Mouse (Mus musculus): Measurements from ENCODE around the gene Mrps10. TPM values are rescaled to one million over a fixed set of nuclear protein-coding genes. Genes with fewer than 3 reads are reported as not detected.
A peak's percentile ranks its signal among the peaks of the same experiment; 100 is the strongest.
"Not testable (repeated sequence)": the region's sequence is repeated elsewhere in the genome, so short reads cannot be mapped to it uniquely, and the experiment has no call there.

The Mrps10 gene
- 10 to 100 TPM; 26.4 to 32.5 TPM for total RNA-seq (2021)

DNA sequence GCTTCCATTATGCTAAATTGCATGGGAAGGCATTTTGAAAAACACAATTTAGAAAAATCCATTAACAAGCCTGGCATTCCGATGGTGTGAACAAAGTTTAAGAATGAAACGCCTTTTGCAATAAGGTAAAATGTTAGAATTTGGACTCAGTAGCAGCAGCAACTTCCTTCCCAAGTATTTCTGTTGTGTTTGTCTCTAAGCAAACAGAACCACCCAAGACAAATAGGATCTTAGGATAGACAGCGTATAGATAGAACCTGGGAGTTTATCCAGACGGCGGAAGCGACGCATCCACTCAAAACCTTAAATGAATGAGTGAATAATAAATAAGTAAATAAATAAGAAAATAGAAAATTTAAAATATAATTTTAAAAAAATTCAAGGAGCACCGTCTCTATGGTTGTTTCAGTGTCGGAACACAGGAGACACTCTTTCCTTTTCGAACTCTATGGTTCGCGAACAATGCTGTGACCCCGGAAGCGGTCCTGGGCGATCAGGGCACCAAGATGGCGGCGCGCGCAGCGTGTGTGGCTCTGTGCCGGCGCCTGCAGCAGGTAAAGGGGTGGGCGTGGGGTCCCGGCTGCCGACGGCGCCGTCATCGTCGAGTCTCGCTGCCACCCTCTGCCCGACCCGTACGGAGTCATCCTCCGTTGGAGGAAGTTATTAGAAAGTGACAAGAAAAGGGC, at the start of gene Mrps10:
Gene Mrps10 (plus strand): TSS at position 487 of the 686 bp plus-strand sequence.
- peak; percentile 73 to 74 for DNase-seq (ENCODE audit: extremely low spot score in 1 of 2, low spot score in 1 of 2)

DNA sequence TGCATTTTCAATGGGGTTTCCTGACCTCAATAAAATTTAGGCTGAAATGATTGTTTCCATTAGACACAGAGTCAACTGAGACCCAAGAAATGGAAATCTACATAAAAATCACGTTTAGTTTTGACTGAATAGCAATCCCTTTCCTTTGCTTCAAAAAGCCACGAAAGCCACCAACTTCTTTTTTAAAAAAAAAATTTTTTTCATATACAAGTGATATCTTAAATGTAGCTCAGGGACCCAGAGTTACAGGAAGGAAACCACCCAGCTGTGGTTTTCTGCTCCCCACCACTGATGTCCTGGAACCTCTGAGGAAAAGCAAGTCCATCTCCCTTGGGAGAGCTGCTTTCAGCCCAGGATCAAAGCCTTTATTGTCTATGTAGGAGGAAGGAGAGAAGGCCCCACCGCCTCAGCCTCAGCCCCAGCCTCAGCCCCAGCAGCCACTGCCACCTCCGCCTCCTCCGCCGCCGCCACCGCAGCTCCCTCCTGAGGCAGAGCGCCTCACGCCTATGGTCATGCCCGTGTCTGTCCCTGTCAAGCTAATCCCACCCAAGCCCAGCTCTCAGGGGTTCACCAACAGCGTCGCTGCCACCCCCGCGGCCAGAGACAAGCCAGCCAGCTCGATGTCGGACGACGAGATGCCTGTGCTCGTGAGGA, 49.6 kb upstream of the Mrps10 start:
- DNase-seq (ENCODE audit: extremely low spot score in 1 of 2, low spot score in 1 of 2) = no peak

DNA sequence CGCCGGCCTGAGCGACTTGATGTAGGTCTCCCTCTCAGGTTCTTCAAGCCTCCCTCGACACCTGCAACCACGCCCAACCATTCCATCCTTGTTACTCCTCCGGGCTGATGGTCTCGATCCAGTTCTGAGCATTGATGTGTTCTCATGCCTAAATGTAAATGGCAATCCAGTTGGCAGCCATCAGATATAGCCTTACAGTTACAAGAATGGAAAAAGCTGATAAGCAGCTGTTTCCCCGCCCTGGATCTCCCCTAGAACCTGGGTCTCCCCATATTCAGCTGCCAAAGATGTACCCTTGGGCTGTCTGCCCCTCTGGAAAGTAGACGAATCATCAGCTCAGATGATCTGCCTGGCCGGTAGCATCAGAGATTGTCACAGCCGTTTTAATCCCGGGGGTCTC, 48.9 kb upstream of the Mrps10 start:
- no peak for DNase-seq (ENCODE audit: extremely low spot score in 1 of 2, low spot score in 1 of 2)

DNA sequence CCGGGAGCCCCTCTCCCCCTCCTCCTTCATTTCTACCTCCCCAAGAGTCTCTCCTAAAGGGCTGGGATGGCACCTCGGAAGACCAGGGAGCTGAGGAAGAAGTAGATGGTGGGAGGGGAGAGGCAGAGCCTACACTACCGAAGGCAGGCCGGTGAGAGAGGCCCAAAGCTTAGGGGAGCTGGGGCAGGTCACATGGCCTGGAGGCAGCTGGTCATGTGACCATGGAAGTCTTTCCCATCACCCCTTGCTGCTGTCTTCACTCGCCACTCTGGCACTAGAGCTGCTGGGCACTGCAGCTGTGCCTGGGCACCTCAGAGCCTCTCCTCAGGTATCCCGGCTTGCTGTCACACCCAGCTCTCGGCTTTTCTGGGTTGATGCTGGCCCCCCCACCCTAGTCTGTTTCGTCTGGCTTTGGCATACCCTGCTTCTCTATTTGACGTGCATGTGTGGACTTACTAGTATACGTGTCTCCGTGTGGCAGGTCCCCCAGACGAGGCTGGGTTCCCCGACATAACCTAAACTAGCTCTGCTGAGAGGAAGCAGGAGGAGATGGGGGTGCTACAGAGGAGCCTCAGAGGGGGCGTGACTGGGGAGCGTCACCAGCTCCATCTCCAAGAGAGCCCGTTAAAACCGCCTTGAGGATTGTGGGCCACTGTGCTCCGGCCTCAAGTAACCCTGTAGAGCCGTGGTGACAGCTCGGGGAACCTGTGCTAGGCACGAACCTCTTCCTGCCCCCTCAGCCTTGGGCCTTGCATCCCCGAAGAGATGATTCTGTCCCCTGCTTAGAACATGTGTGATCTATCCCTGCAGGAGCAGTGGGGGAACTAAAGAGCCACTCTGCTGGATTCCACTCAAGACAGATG, 46.3 kb upstream of the Mrps10 start:
- DNase-seq (ENCODE audit: extremely low spot score in 1 of 2, low spot score in 1 of 2) = no peak

DNA sequence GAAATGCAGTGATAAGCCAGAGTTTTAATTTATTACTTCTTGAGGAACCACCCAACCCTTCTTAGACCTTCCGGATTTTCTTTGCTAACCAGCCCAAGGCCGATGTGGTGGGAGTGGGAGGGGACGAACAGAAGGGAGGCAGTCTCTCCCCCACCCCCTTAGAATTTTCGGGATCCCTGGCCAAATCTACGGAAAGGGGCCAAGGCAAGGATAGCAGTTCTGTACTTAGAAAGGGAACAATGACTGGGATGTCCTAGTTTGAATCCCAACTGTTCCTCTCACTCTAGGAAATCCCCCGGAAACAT, 45.7 kb upstream of the Mrps10 start:
- no peak for DNase-seq (ENCODE audit: extremely low spot score in 1 of 2, low spot score in 1 of 2)

DNA sequence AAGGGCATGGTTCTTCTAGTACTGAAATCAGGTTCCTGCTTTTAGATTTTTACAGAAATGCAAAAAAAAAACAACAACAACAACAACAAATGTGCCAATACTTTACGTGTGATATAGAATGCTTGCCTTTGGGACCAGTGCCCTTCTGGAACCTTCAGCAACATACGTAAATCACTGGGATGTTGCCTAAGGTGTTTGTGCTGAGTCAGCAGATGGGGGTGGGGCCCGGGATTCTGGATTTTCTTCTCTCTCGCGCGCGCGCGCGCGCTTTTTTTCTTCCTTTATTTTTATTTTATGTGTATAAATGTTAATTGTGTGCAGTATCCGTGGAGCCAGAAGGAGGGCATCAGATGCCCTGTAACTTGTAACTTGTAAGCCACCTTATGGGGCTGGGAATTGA, 41.1 kb upstream of the Mrps10 start:
- DNase-seq (ENCODE audit: extremely low spot score in 1 of 2, low spot score in 1 of 2) = no peak

DNA sequence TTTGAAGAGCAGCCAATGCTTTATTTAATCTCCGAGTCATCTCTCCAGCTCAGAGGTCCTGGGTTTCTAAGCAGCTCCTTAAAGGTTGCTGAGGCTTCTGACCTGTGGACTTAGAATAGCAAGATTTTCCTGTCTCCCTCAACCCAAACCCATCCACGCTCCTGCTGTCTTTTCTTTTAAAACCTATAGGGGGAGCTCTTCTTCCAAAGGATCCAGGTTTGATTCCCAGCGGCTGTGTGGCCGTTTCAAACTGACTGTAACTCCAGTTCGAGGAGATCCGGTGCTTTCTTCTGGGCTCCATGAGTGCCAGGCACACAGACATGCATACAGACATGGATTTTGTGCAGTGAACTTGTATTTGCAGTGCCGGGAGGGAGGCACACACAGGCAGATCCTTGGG, 40.7 kb upstream of the Mrps10 start:
- no peak for DNase-seq (ENCODE audit: extremely low spot score in 1 of 2, low spot score in 1 of 2)

DNA sequence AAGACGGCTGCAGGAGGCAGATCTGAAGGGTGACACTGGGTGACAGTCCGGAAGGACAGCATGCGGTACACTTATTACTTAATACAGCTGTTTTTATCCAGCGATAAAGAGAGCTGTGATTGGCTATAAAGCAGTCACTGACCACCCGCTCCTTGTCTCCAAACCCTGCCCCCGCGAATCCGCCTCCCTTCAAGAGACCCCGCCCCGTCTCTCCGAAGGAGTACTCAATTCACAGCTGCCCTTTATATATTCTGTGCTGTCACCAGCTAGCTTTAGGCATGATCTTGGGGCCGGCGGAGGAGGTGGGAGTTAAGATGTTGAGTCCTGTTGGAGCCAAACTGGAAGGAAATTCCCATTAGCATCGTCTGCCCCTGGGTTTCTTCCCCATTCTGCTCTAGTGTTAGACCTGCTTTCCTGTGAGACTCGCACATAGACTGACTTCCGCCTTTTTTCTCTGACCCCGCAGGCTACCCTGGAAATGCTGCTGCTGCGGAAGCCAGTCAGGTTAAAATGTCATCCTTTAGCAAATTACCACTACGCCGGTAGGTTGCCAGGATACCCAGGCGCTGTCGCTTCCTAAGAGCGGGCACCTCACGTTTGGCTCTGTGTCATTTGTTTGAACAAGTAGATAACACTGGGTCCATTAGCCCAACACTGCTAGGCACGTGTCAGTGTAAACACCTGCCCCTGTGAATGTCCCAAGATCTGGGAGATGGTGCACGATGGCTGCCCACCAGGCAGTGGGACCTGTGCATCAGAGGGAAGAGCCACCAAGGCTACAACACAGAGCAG, 39.9 kb upstream of the Mrps10 start:
- DNase-seq (ENCODE audit: extremely low spot score in 1 of 2, low spot score in 1 of 2) = no peak

DNA sequence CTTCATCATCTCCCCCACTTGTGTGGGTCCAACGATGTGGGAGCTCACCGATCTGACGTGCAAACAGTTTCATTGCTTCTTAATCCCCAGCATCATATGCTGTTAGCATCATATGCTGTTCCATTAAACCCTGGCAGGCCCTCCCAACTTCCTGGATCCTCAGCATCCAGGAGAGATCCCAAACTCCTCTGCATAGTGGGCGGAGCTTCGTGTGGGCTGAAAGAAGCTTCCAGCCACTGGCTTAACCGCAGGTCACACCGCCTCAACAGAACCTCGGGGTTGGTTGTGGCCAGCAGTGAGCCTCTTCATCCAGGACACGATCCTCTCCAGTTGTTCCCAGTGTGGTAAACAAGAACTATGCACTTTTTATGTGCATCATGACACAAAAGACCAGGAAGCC, 38.1 kb upstream of the Mrps10 start:
- no peak for DNase-seq (ENCODE audit: extremely low spot score in 1 of 2, low spot score in 1 of 2)

DNA sequence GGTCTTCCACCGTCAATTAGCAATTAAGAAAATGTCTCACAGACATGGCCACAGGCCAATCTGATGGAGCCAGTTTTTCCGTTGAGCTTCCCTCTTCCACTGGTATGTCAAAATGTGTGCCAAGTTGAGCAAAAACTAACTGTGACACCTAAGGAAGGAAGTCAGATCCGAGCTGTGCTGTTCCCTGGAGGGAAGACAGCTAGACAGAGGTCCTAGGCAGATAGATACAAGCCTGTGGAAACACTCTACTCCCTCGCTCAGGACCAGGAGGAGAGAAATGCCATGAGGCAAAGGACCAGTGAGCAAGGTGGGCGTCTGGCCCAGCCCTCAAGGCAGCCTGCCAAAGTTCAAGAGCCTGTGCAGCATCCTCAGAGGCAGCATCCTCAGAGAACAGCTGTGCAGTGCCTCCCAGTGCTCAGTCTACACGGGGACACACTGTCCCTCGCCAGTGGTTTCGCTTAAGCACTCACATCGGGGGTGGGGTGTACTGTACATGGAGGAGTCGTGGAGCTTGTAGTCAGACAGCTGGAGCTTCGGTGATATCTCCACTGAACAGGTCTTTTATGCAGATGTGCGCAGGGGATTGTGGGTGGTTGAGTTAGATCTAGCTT, 36.6 kb upstream of the Mrps10 start:
- DNase-seq (ENCODE audit: extremely low spot score in 1 of 2, low spot score in 1 of 2) = no peak

DNA sequence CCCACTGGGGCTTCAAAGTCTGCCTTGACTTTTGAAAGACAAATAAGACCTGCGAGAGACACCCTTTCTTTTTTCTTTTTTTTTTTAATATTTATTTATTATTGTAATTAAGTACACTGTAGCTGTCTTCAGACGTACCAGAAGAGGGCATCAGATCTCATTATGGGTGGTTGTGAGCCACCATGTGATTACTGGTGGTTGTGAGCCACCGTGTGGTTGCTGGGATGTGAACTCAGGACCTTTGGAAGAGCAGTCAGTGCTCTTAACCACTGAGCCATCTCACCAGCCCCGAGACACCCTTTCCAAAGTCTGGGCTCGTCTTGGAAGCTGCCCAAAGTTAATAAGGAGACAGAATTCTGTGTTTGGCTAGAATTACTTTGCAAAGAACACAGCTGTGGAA, 36.0 kb upstream of the Mrps10 start:
- not testable (repeated sequence) for DNase-seq (ENCODE audit: extremely low spot score in 1 of 2, low spot score in 1 of 2)

DNA sequence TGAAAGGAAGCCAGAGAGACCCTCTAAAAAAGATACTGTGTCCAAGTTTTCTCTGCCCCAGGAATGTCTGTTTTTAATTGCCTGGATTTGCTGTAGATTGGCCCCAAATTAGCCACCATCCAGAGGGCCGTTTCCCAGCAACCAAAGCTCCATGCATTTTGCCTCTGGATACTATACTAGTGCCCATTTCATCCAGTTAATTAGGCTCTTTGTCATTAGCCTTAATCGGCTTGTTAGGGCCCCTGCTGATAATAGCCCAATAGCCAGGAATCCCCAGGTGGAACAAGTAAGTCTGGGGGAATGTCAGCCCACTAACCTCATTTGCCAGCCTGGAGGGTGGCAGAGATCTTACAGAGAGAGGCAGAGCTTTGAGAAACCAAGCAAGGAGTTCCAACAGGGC, 35.3 kb upstream of the Mrps10 start:
- DNase-seq (ENCODE audit: extremely low spot score in 1 of 2, low spot score in 1 of 2) = no peak

DNA sequence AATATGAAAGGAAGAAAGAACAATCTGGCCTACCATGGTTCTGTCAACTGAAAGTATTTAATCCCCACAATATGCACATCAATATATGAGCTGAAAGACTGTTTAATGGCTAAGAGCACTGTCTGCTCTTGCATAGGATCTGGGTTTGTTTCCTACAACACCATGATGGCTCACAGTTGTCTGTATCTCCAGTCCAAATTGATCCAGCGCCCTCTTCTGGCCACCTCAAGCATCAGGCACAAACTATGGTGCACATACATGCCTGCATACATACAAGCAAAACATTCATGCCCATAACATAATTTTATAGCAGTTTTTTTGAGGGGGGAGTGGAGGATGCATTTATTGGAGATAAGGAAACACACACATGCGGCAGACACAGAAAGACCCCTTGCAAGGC, 25.6 kb upstream of the Mrps10 start:
- no peak for DNase-seq (ENCODE audit: extremely low spot score in 1 of 2, low spot score in 1 of 2)

DNA sequence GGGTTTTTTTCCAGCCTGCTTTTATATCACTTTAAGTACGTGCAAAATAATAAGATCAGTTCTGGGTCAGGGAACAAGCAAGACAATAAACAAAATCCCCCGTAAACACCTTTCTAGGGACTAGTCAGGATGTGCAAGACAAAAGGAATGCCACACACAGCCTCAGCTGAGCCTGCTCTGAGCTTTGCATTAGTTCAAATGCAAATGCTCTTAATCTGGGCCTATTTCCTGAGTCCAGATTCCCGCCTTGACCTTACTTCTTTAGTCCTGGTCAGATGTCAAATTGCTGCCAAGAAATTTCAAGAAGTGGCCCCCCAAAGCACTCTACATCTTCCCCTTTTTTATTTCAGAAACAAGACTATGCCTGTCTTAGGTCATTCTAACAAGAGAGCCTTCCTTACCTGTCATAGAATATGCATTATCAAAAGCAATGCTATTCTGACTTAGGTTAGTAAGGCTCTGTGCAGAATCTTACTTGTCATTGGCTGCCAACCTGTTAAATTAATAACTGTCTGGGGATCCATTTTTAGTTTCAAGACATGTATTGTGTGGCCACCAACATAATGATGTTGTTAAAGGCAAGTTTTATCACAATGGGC, 18.9 kb upstream of the Mrps10 start:
- DNase-seq (ENCODE audit: extremely low spot score in 1 of 2, low spot score in 1 of 2) = no peak

DNA sequence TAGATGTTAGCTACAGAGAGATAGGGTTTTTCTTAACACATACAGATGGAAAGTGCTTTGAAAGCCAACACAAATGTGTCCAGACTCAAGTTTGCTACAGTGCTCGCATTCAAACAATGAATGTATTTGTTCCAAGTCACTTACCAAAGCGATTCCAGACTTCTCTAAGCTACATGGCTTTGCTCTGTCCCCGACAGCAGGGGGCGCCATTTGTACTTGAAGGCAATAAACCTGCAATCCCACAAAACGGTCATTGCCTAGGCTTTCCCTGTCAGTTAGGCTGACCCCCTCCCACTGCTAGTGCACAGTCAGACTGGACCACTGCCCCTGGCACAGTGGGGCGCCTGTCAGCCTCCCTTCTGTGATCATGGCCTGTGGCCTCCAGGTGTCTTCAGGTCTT, 8.7 kb upstream of the Mrps10 start:
- DNase-seq (ENCODE audit: extremely low spot score in 1 of 2, low spot score in 1 of 2) = peak in 1 of 2 experiments; percentile 63

DNA sequence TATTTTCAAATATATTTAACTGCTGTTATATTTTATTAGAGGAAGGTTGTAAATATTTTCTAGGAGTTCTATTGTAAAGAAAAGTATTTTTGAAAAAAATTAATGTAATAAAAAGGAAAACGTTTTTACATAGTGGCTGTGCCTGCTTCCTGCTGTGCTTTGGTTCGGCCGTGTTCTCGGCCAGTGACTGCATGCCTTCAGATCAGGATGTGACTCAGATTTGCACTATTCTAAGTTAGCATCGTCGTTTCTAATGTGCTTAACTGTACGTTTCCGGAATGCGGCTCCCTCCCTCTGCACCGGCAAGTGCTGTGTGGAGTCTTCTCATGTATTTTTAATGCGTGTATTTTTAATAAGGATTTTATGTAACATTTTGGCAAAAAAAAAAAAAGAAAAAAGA, 7.3 kb upstream of the Mrps10 start:
- no peak for DNase-seq (ENCODE audit: extremely low spot score in 1 of 2, low spot score in 1 of 2)

DNA sequence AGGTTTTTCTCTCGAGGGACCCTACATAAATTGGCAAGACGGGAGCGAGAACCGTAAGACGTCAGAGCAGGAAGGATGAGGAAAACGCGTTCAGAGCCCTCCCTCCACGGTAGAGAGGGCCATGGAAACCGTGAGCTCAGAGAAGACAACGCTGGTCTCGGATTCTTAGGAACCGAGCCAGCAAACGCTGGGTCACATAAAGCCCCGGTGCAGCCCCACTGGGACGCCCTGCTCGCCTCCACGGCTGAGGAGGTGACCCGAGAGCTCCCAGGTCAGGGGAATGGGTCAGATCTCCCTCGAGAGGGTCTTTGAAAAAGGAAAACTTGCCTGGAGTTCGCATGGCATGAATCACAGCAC, 378 bp downstream of the Mrps10 start:
- no peak for DNase-seq (ENCODE audit: extremely low spot score in 1 of 2, low spot score in 1 of 2)

DNA sequence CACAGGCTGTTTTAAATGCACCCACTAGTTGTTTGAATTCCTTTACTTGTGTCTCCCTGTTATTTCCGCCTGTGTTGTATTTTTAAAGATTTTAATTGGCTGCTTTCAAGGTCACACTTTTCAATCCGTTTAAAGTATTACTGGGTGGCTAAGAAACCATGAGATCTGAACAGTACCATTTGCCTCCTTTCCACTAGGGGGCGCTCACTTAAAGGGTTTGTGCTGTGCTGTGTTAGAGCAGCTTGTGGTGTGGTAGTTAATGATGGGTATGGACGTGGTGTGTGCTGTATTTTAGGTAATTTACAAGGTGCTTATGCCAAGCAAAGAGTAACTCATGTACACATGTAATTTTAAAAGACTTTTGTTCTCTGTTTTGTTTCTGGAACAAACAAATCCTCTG, 2.8 kb downstream of the Mrps10 start:
- peak in 1 of 2 experiments; percentile 66 for DNase-seq (ENCODE audit: extremely low spot score in 1 of 2, low spot score in 1 of 2)

DNA sequence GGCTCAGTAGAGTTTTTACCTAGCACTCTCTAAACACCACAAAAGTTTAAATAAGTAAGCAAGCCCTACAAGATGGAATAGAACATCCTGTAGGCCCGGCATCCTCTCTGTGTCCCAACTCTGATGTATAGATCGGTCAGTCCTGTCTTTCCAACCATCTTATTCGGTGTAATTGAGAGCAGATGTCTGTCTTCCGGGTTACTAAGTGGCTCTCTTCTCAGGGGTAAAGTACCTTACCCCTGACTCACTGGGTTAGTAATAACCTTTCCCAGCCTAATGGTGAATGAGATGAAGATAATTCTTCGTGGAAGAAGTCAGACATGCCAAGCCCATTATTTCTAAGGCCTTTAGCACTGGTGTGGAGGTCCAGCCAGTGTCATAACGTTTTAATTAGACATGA, 5.3 kb downstream of the Mrps10 start:
- no peak for DNase-seq (ENCODE audit: extremely low spot score in 1 of 2, low spot score in 1 of 2)

DNA sequence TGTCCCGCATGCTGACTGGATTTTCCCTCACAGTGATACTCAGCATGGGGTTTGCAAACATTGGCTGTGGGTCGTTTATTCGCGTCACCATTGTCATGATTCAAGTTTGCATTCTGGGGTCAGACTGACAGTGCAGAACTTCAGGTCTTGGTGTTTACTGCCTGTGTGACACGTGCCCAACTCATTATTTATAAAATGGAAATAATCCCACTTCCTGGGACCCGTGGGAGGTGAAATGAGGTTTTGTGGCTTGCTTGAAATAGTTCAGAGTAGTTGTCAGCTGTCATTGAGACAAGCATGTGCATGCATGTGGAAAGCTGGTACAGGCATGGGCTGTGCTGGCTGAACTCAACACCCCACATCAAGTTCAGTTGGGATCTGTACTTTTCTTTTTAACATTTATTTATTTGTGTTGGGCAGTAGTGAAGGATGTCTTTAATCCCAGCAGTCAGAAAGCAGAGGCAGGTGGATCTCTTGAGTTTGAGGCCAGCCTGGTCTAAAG, 8.1 kb downstream of the Mrps10 start:
- no peak for DNase-seq (ENCODE audit: extremely low spot score in 1 of 2, low spot score in 1 of 2)

Data from layer of hippocampus, postnatal 25 days (tissue).